Mouse (Mus musculus) adrenal gland, adult 18-20 months (tissue): ENCODE measurements around the gene Rbms1. TPM values are rescaled to one million over a fixed set of nuclear protein-coding genes. Genes with fewer than 3 reads are reported as not detected.
"Not testable (repeated sequence)": the region's sequence is repeated elsewhere in the genome, so short reads cannot be mapped to it uniquely, and the experiment has no call there.

ENCODE experiments used
- DNase-seq, 2 experiments: peaks; one replicate each; pipeline ENCODE4 v3.0.0; 2021 to 2022; ENCODE audit warnings: low spot score in 2 of 2
- total RNA-seq, 2 experiments: library from RNA; stranded (reverse); gene quantifications; 1 replicate in 1 of 2; 2 replicates in 1 of 2; pipeline ENCODE4 v1.2.3; 2021

Gene Rbms1
- total RNA-seq, 2 experiments from 2014 or later: 43.4 to 51.9 TPM

DNA sequence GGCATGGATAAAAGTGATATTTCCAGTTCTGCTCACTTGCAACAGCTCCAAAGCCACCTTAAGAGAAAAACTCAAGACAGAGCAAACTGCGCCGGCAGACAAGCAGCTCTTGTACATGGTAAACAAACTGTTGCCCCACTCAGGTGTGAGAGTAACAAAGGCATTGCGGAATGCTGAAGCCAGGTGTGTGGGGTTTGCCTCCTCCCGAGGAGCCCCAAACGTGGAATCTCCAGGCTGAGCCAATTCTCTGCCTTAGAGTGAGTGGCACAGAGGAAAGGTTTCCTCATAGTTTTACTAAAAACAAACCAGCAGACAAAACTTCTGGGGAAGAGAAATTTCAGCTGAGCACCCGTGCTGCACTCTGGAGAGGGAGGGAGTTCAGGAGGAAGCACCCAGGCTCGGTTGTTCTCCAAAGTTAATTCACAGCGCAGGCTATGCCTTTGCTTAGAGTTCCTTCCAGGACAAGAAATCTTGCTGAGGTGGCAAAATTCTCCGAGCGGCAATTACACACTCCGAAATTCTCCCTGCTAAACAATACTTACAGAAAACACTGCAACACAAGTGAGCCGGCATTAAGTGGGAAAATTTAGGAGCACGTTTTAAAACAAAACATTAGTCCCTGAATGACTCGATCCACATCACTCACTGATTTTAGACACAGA lies 111.8 kb downstream of the Rbms1 start:
- DNase-seq: no peak

DNA sequence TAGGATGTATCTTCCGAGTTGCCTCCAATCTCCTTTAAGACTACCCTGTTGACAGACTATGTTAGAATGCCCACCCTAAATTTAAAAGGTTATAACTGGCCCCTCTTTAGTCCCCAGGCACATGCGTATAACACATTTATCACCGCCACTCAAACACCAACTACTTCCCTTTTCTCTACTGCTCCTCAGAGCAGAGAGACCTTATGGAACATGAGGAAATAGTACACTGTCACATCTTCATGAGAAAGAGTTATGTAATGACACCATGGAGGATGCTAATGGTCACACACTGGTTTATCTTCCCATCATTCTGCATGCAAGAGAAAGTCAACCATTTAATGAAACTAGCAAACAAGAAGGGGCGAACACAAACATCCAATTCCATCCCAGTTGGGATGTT lies 114.5 kb downstream of the Rbms1 start:
- no peak for DNase-seq

DNA sequence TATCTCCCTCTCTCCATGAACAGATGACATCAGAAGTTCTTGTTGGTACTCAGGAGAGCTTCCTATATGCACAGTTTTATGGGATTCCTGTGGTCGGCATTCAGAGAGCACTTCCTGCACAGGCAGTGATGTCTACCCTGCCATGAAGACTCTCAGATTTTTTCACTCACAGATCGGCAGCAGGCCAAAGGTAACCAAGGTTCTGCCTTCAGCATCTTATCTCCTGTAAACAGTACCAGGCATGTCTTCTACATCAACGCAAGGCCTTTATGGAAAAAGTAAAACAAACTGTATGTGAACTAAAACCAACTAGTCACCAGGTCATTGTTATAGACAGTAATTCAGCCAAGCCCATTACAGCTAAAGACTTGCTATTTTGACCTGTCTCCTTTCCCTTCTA lies 115.0 kb downstream of the Rbms1 start:
- no peak for DNase-seq

DNA sequence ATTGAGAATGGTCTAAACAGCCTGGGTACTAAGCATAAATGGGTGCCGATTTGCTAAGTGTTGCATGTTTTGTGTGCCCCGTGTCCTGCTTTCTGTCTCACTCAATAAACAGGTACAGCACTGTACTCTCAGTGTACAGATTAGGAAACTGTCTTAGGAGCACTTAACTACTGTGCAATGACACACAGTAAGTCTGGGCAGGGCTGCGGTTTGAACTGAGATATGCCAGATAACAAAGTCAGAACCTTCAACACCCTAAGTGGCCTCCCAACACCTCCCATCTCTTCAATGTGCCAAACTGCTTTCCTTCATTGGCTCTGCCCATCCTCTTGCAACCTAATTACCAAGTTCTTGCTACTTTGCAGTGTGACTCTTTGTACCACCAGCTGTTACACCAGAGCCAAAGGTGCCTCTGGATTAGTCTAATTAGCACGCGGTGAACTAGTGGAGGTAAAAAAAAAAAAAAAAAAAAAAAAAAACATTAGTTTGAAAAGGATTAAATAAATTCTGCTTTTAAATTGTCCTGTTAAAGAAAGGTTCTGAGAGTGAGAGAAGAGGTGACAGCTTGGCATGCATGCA lies 117.6 kb downstream of the Rbms1 start:
- DNase-seq: no peak

DNA sequence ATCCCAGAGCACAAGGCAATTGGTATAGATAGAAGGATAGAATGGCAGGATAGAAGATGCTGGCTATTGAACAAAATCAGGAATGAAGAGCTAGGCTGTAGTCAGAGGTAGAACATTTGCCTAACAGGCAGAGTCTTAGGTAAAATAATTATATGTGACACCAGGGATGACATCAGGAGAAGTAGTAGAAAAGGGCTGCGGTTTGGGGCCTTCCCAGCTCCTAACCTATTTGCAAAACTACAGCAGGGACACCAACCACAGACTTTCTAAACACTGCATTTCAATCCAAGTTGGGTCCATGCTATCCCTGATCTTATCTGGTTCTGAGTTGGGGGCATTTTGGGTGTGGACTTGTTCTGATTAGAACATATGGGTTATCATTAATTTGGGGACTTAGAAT lies 118.7 kb downstream of the Rbms1 start:
- no peak for DNase-seq

DNA sequence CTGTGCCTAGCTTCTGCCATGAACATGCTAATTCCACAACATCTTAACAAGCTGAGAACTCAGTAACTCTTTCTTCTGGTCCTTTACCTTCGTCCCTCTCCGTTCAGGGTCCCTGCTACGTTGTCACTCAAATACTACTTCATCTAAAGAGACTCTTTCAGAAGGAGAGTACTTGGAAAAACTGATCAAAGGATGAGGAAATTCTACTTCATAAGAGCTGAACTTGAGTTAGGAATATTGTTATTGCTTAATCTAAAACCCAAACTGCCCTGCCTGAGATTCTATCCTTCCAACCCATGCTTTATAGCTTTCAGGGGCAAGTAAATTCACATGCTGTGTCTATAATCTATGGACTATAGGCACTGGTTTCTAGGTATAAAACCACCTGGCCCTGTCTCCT lies 119.4 kb downstream of the Rbms1 start:
- no peak for DNase-seq

DNA sequence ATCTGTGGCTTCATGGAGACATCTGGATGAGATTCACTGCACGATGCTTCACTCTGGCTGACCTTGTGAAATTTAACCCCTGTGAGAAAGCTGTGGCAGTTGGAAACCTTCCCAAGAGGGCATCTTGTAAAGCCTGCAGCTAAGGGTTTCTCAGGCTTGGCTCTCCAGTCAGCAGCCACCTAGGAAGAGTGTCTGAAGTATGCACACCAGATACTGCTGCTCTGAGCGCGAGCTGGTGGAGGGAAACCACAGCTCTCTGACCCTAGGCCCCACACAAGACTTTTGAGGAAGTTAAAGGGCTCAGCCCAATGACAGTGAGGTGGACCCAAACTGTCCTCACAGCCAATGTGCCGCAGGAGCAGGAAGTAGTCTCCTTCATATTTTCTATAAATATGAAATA lies 120.0 kb downstream of the Rbms1 start:
- no peak for DNase-seq

DNA sequence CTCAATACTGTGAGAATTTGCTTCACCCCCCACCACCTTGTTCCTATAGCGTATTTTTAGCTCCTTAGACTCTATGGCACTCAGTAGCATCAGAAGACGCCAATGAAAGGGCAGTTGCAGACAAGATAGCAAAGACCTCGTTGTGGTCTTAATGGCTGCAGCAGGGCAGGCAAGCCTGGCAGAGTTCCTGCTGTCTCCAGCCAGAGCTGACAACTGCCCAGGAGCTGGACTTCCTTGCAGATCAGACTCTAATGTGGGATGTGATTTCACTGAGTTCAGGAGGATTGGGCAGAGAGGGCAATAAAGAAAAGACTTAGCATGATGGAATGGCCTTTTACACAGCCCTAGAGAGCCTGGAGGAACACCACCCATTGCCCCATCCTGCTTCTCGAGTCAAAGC lies 122.1 kb downstream of the Rbms1 start:
- DNase-seq: no peak

DNA sequence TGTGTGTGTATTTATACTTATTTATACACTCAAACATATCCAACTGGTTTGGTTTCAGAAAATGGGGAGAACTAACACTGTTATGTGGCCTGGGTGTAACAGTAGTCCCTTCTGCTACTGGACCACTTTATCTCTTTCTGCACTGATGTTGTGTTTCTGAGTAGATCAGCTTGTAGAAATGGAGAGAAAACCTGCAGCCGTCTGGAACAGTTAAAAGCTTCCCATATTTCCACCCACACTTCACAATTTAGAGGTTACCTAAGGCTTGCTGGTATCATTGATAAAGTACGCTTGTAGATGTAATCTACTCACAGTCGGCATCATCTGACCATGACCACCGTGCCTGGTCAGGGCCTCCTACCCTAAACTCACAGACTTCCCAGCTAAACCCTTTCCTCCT lies 123.5 kb downstream of the Rbms1 start:
- no peak for DNase-seq

DNA sequence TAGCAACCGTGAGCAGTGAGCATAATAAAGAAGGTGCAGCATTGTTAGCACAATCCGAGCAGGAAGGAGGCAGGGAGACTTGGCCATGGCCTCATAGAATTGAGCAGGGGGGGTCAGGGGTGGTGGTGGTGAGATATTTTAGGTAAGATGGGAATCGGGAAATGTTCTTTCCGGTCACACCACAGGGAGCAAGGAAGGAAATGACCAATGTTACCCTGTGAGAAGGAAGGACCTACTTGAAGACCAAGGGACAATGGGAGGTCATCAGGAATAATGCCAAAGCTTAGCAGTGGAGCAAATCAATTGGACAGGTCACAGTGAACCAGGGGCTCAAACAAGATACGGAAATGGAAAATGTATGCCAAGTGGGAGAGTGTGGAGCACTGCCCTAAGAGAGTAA lies 124.1 kb downstream of the Rbms1 start:
- DNase-seq: no peak

DNA sequence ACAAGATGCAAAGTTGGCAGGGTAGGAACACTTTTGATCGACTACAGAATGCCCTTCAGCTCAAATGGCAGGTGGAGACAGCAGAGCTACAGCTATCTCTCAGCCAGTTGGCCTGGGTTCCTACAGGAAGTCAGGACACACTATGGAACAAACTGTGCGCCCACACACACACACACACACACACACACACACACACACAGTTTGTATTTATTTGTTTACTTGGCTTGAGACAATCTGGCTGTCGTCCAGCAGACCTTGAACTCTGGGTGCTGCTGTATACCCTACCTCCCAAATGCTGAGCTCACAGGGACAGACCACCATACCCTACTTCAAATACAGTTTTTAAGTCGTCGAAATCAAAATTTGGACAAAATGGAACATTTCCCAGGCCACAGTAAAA lies 125.4 kb downstream of the Rbms1 start:
- no peak for DNase-seq

DNA sequence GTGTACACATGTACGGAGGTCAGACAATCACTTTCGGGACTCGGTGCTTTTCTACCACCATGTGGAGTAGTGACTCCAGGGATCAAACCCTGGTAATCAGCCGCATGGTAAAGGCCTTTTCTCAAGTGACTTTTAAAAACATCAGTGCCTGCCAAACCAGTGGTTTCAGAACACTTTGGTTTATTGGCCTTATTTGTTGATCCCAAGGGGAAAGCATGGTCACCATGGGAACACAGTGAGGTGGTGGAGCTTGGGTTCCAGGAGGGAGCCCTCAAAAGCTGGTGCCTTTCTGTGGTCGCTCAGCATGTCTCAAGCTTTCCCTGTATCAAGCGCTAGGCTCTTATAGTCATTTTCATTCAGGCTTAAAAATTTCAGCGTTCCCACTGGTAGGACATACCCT lies 126.8 kb downstream of the Rbms1 start:
- no peak for DNase-seq

DNA sequence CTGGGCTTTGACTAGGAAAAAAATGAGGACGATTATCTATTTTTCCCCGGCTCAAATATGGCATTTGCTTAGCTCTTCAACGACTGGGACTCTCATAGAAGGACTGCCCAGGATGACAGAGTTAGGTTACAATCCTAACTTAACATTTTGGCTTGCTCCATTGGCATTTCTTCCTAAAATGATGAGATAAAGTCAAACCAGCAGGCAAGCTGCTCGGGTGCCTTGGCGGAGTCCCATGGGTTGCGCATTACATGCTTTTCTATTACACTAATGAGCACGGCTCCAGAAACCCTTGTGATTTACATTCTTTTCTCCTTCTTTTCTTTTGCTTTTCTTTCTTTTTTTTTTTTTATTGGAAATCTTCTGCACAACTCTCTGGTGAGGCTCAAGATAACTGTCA lies 128.7 kb downstream of the Rbms1 start:
- no peak for DNase-seq

DNA sequence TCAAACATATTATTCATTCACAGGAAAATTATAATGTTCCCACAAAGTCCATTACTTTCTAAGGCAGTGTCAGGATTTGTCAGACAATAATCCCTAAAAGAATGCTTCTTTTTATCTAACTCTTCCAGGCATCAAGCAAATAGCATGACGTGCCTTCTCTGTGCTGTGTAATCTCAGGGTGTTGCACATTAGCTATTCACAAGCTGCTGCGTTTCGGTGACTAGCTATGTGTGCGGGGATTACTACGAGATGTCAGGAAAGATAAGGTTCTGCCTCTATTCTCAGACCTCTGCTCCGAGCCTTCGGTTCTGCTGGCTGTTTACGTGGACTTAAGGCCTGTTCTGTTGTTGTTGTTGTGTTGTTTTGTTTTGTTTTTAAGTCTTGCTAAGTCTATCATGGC lies 130.7 kb downstream of the Rbms1 start:
- DNase-seq: no peak

DNA sequence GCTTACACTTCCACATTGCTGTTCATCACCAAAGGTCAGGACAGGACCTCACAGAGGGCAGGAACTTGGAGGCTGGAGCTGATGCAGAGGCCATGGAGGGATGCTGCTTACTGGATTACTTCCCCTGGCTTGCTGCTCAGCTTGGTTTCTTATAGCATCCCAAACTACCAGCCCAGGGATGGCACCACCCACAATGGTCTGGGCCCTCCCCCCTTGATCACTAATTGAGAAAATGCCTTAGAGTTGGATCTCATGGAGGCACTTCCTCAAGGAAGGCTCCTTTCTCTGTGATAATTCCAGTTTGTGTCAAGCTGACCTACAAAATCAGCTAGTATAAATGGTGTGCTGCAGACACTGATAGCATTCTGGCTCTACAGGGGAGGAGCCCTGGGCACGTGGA lies 132.5 kb downstream of the Rbms1 start:
- not testable (repeated sequence) for DNase-seq

DNA sequence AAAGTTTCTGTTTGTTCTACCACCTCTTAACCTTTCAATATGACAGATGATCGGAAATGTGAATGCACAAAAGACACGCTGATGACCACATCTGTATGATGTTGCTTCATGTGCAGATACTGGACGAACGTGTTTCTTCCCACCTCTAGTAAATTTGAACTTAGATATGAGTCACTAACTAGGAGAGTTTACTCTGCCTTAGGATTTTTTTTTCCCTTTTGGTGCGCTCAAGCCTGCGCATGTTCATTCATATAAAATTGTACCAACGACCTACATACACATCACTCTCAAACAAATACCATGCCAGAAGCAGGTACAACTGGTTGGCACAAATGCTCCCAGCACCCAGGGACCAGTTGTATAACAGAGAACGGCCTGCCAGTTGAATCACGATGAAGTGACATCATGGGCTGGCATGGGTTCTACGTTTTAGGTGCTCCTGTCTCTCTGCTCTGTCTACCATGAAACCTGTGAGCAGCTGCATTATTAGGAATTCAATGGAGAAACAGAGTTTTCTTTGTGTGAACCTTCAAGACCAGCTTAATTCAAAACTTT lies 134.0 kb downstream of the Rbms1 start:
- no peak for DNase-seq

DNA sequence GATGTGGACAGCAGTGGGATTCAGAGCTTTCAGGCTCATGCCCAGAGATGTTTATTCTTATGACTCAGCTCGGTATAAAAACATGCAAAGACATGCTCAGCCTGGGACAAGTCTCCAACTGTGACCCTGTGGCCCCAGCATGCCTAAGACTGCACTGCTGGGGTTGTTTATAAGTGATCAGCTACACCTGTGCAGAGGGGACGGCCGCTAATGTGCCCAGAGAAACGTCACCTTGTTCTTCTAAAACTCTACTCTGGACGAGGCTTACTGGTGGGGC lies 135.9 kb downstream of the Rbms1 start:
- DNase-seq: no peak

DNA sequence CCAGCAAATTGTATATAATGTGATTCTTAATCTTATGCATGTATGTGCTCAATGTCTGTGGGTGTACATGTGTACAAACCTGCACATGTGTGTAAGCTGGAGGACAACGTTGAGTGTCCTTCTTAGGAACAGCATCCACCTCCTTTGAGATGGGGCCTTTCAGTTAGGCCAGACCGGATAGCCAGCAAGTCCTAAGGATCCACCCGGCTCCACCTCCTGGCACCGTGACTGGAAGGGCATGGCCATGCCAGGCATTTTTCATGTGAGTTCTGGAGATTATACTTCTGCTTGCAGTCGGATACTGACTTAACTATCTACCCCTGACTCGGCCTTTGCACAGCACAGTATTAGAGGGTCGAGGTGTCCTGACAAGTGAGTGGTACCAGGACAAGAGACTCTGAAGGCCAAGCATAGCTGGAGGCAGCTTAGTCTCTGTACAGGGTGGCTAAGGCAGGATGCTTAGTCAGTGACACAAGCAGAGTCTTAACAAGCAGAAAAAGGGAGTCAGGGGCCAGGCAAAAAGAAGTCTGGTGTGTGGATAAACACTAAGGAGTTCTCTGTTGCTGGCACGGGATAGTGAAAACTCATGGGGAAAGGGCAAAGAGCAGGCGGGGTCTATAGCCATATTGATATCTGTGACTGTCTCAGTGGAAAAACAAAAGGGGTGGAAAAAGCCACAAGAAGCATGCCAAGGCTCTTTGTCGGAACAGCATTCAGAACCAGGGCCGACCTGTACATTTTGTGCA lies 136.4 kb downstream of the Rbms1 start:
- DNase-seq: no peak

DNA sequence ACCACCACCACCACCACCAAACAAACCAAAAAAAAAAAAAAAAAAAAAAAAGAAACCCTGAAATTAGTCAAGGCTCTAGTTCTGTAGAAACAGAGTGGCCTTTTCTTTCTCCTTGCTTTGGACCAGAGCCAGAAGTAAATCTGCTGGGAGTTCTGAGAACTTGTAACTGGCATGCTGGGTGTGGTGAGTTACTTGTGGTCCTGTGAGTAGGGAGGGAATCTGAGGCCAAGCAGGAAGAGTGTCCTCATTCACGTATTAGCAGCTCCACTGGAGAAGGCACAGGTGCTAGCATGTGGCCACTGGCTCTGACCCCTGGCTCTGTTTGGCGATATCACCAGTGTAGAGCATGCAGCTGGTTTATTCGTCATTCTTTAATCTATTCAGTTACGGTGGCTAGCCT lies 137.3 kb downstream of the Rbms1 start:
- no peak for DNase-seq

DNA sequence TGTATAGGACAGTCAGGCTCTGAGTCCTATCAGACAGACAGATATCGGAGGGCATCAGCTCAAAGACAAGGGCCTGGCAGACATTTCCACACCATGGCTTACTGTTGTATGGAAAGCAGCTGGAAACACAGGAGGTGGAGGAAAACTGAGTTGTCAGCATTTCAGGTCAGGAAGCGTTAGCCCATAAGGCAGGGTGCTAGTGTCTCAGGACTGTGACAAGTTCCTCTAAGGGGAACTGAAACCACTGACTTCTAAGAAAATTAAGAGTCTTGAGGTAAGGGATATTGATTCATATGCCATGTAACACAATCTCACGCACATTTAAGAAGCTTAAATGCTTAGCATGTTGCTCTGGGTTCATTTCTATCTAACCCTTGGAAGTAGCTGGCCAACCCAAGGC lies 141.4 kb downstream of the Rbms1 start:
- DNase-seq: no peak

DNA sequence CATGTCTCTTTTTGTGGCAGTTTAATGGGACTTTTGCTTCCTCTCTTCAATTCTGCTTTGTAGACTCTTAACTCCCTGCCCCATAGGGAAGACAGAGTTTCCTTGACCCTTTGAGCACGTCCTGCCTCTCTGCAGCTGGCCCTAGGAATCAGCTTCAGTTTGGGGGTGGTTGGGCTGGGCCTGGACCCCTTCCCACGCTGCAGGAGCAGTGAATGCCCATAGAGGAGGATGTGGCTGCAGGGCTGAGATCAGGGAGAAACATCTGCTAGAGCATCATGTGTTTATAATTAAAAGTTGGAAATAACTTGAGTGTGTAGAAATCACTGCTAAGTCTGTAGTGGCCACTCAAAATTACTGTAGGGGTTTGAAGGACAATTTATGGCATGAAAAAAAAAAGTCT lies 144.4 kb downstream of the Rbms1 start:
- DNase-seq: no peak

DNA sequence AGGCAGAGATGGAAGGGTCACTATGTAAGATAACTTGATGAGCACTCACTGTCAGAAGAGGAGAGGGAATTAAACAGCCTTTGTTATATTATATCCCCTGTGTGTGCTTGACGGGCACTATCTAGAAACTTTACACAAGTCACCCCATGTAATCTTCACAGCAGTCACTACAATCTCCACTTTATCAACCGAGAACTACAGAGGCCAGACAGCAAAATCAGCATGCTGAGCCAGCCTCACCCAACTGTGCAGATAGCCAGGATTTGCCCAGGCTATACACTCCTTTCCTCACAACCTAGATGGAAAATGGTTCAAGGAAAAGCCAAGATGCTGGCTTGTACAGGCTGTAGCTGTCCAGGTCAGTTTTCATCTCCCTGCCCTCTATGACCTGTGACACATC lies 146.7 kb downstream of the Rbms1 start:
- DNase-seq: no peak

DNA sequence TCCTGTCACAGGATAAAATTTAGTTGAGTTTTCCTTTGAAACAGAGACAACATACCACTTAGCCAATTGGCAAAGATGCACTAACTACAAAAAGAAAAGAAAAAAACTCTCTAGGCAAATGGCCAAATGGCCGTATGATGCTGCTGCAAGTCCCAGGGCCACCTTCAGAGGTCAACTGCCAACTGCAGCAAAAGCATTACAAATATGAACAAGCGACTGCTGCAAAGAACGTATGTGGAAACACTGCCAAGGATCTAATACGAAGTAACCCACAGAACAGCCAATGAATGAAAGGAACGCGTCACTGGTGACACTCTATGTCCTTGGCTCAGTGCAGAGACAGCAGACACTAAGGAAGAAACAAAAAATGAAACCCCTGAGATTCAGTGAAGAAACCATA lies 148.2 kb downstream of the Rbms1 start:
- DNase-seq: no peak
